Mouse (Mus musculus): ENCODE results near the gene Slc25a13.

Gene Slc25a13

DNA sequence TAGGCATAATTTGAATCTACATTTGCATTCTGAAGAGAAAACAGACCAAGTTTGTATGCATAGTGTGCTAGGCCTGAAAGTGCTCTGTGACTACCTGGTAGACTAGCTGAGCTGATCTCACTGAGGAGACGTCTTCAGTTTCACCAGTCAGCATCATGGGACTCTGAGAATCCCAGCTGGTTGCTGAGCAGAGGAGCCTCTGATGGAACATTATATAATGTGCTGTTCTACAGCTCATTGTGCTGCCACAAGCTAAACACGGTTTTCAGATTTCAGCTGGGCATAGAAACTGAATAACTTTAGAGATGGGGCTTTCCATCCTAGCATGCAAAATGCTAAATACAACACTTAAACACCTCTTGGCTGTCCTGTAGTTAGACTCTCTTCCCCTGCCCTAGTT is 205.6 kb downstream of the Slc25a13 start:
- no peak for DNase-seq

DNA sequence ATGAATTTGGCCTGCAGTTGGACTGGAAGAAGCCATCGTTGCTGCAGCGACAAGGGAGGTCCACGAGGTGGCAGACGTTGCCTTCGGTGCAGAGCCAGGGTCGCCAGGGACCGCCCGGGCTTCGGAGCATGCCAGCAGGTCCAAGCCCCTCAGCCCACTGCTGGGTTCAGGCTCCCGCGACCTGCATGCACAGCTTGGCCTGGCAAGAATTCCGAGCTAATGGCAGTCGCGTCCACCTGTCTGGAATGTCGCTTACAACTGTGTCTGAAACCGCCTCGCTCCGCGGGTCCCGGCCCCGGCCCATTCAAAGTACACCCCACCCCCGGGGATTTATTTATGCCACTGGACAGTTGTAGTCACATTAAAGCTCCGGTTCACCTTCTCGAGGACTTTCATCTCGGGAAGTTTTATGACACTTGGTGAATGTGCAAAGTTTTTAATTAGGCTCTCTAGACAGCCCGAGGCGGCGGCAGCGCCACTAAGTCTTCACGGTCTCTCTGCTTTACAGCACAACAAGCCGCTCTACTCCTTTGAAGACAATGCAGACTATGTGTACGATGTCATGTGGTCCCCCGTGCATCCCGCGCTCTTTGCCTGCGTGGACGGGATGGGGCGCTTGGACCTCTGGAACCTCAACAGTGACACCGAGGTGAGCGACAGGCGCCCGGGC is 211.1 kb downstream of the Slc25a13 start:
- DNase-seq, result peak; percentile 74

DNA sequence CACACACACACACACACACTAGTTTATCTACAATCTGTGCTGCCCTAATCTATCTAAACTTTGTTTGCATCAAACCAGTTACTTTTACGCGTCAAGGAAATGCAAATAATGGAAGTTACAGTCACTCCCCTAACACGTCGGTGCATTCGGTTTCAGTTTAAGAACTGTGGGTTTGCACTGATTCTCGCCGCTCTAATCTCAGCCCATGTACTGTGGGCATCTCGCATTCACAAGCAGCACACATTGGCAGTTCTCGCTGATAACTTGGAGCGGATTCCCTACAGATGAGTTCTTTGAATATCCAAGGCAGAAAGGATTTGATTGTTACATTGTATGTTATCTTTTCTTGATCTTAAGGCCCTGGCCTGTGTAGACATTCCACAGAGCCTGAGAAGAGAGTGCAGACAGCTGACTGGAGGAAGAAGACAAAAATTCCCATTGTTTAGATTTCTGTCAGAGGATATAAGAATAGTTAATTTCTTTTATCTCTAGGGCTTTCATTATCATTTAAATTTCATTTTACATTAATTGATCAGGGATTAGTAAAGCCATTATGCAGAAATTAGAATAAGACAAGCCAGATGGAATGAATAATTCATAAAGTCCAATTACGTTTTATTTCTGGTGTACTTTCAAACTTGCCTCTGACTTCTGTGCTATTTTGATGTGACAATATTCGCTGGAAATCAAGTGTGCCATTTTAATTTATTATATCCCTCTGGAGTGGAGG is 212.1 kb downstream of the Slc25a13 start:
- DNase-seq, result no peak

DNA sequence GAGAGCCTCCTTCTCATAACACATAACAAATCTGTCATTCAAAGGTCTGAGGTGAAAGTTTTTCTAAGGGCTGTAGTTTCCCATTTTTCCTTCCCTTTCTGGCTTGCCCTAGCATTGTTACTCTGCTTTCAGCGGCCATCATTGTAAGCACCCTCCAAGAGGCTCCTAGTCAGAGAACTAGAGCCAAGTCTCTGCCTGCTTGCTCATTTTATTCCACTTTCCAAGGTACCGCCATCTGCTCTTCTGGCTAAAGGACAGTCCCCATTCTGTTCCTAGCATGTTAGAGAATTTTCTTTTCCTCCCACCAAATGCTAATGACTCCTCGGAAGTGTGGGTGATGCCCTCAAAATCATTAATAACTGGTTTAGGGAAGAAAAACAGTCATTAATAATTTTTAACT is 214.9 kb downstream of the Slc25a13 start:
- no peak for DNase-seq

DNA sequence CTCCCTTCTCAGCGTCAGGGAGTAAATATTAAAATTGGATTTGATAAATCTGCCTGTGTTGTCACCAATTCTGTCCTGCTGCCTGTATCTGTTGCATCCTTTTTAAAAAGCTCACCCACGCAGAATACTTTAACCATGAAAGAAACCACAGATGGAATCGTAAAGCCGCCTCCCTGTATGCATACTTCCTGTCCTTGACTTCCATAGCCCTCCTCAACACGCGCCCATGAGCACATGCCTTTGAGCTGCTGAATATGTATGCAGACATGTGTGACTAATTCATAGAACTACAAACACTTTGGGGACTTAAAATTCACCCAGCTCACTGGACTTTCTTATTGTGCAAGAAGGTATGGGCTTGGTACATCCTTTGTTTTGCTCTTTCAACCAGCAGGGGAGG is 219.4 kb downstream of the Slc25a13 start:
- no peak for DNase-seq

DNA sequence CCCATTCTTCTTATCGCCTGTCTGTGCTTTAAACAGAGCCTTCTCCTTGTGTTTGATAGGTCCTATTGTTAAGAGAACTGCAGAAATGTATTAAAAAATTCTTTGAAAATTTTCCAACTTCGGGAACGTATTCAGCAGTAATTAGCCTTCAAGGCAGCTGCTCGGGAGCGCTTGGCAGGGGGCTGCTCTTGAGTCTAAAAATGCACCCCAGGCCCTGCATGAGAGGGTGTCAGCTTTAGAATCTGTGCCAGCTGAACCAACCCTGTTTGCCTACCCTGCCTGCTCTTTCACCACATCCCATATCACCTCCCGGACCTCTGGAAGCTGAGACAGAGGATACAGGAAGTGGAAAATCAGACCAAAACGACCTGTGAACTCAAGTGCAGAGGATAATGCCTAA is 223.9 kb downstream of the Slc25a13 start:
- DNase-seq, result no peak

DNA sequence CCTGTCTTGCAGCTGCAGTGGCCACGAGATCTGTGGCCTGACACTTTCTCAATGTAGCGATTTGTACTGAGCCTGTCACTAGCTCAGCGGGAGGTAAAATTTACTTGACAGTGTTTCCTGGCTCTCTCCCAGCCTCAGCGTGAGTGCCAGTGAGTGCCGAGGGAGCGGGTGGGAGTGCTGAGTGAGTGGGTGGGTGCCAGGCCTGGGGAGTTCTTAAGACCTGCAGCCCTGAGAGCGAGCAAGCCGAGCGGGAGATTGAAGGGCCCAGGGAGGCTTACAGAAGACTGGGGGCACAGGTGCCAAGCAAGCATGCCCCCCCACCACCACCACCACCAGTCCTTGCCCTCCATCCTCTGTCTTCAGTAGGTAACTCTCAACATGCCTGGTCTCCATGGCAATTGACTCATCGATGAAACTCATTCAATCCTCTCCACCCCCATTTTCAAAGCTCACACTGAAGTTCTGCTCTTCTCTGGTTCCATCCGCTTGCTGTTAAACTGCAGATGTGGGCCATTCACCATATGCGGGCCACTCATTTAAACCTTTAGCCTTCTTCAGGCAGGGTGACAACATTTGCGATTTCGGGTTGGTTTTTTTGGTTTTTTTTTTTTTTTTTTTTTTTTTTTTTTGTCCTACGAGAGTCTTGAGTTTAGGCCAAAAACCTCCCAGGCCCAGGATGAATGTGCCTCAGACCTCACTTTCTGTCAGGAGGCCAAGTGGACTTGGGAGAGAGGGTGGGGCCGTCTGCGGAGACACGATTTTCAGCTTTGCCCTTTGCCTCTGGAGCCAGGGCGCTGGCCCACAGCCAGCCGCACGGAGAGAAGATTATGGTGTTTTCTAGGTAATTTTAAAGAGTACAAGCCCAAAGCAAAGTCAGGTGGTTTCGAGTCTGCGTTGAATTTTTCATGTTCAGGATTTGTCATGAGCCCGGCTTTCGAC is 224.9 kb downstream of the Slc25a13 start:
- peak; percentile 84 for DNase-seq

DNA sequence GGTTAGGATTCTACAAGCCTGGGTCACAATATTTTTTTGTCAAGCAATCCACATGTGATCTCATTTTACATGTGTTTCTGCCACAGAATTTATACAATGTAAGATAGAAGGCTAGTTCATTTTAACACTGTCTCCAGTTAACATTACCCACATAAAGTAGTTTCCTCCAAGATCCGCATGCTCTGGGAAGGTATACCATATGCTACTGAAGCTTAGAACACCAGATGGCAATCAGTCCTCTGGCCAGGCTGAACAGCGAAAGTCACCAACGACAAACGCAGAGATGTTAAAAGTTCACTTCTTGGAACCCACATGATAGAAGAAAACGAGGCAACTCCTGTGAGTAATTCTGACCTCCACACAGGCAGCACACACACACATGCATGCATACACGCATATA is 225.7 kb downstream of the Slc25a13 start:
- DNase-seq, result no peak

Data from kidney, adult 18-20 months (tissue).